Mouse (Mus musculus): ENCODE data around the gene B4galnt4. TPM values are rescaled to one million over a fixed set of nuclear protein-coding genes. Genes with fewer than 3 reads are reported as not detected.

The B4galnt4 gene
- polyA plus RNA-seq, 1 experiment from 2014 or later = 45.3 TPM

DNA sequence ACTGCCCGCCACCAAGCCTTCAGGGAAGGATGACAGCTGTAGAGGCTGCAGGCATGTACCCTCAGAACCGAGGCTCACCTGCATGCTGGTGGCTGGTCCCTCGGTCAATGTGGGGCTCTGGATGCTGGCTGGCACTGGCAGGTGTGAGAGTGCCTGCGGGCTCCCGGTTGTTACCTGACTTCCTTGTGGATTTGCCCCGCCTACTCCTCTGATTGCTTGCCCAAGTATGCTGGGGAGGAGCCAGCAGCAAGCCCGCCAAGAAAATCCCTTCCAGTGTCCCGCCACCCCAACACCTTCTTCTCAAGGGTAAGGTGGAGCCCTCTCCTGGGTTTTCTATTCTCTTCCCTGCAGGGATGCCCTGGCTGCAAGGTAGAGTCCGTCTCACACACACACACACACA is 56.7 kb downstream of the B4galnt4 start, which contains the start of gene Ano9:
TSS of gene Ano9 (minus strand) at position 171 of the 400 bp plus-strand sequence.
- 15% methylated on average over 9 of the region's 9 CpGs for WGBS
- Histone ChIP-seq H3K4me2 (replicated peaks) (no peak within 1 kb of the TSS), H3K9ac (replicated peaks) (no peak within 1 kb of the TSS), H3K4me3 (no peak within 1 kb of the TSS), H3K36me3 (no peaks in the 10 kb centered on the region), H3K27ac (replicated peaks) (no peak within 1 kb of the TSS), H3K9me3 (no peaks in the 10 kb centered on the region), H3K27me3 (peaks cover 21% of the 10 kb centered on the region), H3K4me1 (no peaks in the 10 kb centered on the region)
- ATAC-seq (ENCODE audit: low FRiP score, low read depth) = no peak

DNA sequence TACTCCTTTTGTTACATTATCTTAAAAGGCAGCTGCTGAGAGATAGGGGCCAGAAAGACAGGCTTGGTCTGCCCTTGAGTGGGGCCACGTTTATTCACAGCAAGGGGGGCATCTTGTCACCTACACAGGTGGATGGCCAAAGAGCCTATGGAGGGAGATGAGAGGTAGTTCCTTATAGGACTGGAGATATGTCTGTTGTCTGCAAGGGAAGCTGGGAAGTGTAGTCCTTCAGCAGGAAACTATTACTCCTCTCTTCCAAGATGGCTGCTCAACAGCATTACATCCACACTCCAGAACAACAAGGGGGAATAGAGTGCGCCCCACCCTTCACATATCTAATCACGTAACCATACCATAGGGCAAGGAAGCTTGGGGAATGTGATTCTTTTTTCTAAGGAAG is 58.6 kb downstream of the B4galnt4 start:
- Histone ChIP-seq H3K4me1 (peaks cover 4% of the 10 kb centered on the region; the same call in 1 of the 2 replicates), H3K4me3 (no peak overlapping the region), H3K9ac (replicated peaks) (no peak overlapping the region), H3K27ac (replicated peaks) (no peak overlapping the region), H3K27me3 (peaks cover 21% of the 10 kb centered on the region), H3K4me2 (replicated peaks) (no peak overlapping the region), H3K36me3 (no peaks in the 10 kb centered on the region), H3K9me3 (no peaks in the 10 kb centered on the region)
- 75% methylated on average over 3 of the region's 3 CpGs for WGBS
- ATAC-seq (ENCODE audit: low FRiP score, low read depth) = no peak

DNA sequence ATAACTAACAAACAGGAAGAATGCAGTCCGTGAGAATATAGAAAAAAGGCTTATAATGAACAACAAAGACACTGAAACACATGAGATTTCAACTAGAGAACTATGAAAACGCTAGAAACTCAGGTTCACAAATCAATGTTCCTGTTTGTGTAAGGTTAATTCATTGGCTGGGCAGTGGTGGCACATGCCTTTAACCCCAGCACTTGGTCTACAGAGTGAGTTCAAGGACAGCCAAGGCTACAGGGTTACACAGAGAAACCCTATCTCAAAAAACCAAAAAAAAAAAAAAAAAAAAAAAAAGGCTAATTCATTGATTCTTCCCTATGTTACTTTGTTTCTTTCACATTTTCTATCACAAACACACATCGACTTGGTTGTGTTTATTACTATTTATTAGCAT is 59.7 kb downstream of the B4galnt4 start:
- peaks cover 4% of the 10 kb centered on the region; the same call in 1 of the 2 replicates for H3K4me1 ChIP-seq
- no peak overlapping the region for H3K27ac ChIP-seq (replicated peaks)
- H3K4me3 ChIP-seq = no peak overlapping the region
- no peak overlapping the region for H3K9ac ChIP-seq (replicated peaks)
- ATAC-seq (ENCODE audit: low FRiP score, low read depth) = no peak
- 83% methylated on average over 3 of the region's 3 CpGs for WGBS
- no peaks in the 10 kb centered on the region for H3K9me3 ChIP-seq
- peaks cover 20% of the 10 kb centered on the region for H3K27me3 ChIP-seq
- H3K4me2 ChIP-seq (replicated peaks) = no peak overlapping the region
- no peaks in the 10 kb centered on the region for H3K36me3 ChIP-seq

DNA sequence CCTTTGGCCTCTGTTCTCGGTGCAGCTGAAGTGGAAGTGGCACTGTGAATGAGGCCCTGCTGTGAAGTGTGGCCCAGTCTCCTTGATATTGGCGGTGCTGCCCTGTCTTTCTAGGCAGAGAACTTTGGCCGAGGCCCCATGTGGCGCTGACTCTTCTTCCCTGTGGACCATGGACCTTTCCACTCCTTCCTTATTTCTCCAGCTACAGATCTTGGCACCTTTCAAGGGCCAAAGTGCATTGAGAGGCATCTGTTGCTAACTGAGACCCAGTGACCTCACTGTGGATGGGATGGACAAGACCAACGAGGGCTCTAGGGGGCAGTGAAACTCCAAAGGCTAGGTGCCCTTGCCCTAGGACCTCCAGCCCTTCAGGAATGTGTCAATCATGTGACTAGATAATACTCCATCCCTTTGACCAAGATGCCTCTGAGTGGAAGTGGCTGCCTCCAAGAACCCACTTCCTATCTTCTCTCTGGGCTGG is 60.2 kb downstream of the B4galnt4 start:
- Histone ChIP-seq H3K27ac (replicated peaks) (no peak overlapping the region), H3K9me3 (no peaks in the 10 kb centered on the region), H3K27me3 (peaks cover 16% of the 10 kb centered on the region), H3K4me3 (no peak overlapping the region), H3K36me3 (no peaks in the 10 kb centered on the region), H3K4me2 (replicated peaks) (no peak overlapping the region), H3K4me1 (peaks cover 4% of the 10 kb centered on the region; the same call in 1 of the 2 replicates), H3K9ac (replicated peaks) (no peak overlapping the region)
- no peak for ATAC-seq (ENCODE audit: low FRiP score, low read depth)
- WGBS = 77% methylated on average over 5 of the region's 5 CpGs

Other genes with a start within 250 kb of the B4galnt4 start
- gene Zfp941, start 238.9 kb upstream of the B4galnt4 start, polyA plus RNA-seq (2016; fragmentation: Nextera tagmentation; extraction: Ambion mirVana) = 8.5 and 10.1 TPM in 2 replicates
- 0.29 TPM in 1 of 2 replicates, not detected in the other for gene Urah, start 226.1 kb upstream of the B4galnt4 start, polyA plus RNA-seq (2016; fragmentation: Nextera tagmentation; extraction: Ambion mirVana)
- not detected in 2 replicates for gene Scgb1c1, start 215.6 kb upstream of the B4galnt4 start, polyA plus RNA-seq (2016; fragmentation: Nextera tagmentation; extraction: Ambion mirVana)
- not detected in 2 replicates for gene Odf3, start 213.3 kb upstream of the B4galnt4 start, polyA plus RNA-seq (2016; fragmentation: Nextera tagmentation; extraction: Ambion mirVana)
- gene Gm45785, start 204.8 kb upstream of the B4galnt4 start, polyA plus RNA-seq (2016; fragmentation: Nextera tagmentation; extraction: Ambion mirVana) = 0.20 TPM in 1 of 2 replicates, not detected in the other
- 69.2 and 78.3 TPM in 2 replicates for gene Ric8a, start 204.1 kb upstream of the B4galnt4 start, polyA plus RNA-seq (2016; fragmentation: Nextera tagmentation; extraction: Ambion mirVana)
- gene Bet1l, start 203.5 kb upstream of the B4galnt4 start, polyA plus RNA-seq (2016; fragmentation: Nextera tagmentation; extraction: Ambion mirVana) = 30.9 and 33.2 TPM in 2 replicates
- 279 and 300 TPM in 2 replicates for gene Psmd13, start 179.1 kb upstream of the B4galnt4 start, polyA plus RNA-seq (2016; fragmentation: Nextera tagmentation; extraction: Ambion mirVana)
- gene Sirt3, start 178.8 kb upstream of the B4galnt4 start, polyA plus RNA-seq (2016; fragmentation: Nextera tagmentation; extraction: Ambion mirVana) = 27.4 and 28.9 TPM in 2 replicates
- gene Cox8b, start 160.7 kb upstream of the B4galnt4 start, polyA plus RNA-seq (2016; fragmentation: Nextera tagmentation; extraction: Ambion mirVana) = not detected in 2 replicates
- gene Nlrp6, start 140.2 kb upstream of the B4galnt4 start, polyA plus RNA-seq (2016; fragmentation: Nextera tagmentation; extraction: Ambion mirVana) = 0.08 and 0.18 TPM in 2 replicates
- gene Pgghg, start 119.7 kb upstream of the B4galnt4 start, polyA plus RNA-seq (2016; fragmentation: Nextera tagmentation; extraction: Ambion mirVana) = 13.1 and 14.9 TPM in 2 replicates
- gene Ifitm5, start 110.8 kb upstream of the B4galnt4 start, polyA plus RNA-seq (2016; fragmentation: Nextera tagmentation; extraction: Ambion mirVana) = 0.93 and 0.94 TPM in 2 replicates
- not detected in 2 replicates for gene Gm45717, start 105.2 kb upstream of the B4galnt4 start, polyA plus RNA-seq (2016; fragmentation: Nextera tagmentation; extraction: Ambion mirVana)
- 175 and 198 TPM in 2 replicates for gene Ifitm2, start 105.1 kb upstream of the B4galnt4 start, polyA plus RNA-seq (2016; fragmentation: Nextera tagmentation; extraction: Ambion mirVana)
- gene Ifitm1, start 93.9 kb upstream of the B4galnt4 start, polyA plus RNA-seq (2016; fragmentation: Nextera tagmentation; extraction: Ambion mirVana) = 7.8 and 10.3 TPM in 2 replicates
- gene Ifitm3, start 50.3 kb upstream of the B4galnt4 start, polyA plus RNA-seq (2016; fragmentation: Nextera tagmentation; extraction: Ambion mirVana) = 16.2 and 17.9 TPM in 2 replicates
- gene Ifitm6, start 43.2 kb upstream of the B4galnt4 start, polyA plus RNA-seq (2016; fragmentation: Nextera tagmentation; extraction: Ambion mirVana) = 0.29 TPM in 1 of 2 replicates, not detected in the other
- gene Gm17387, start 32.0 kb upstream of the B4galnt4 start, polyA plus RNA-seq (2016; fragmentation: Nextera tagmentation; extraction: Ambion mirVana) = not detected in 2 replicates
- 1.6 and 1.8 TPM in 2 replicates for gene Pkp3, start 17.1 kb downstream of the B4galnt4 start, polyA plus RNA-seq (2016; fragmentation: Nextera tagmentation; extraction: Ambion mirVana)
- 1.6 and 1.7 TPM in 2 replicates for gene Sigirr, start 39.5 kb downstream of the B4galnt4 start, polyA plus RNA-seq (2016; fragmentation: Nextera tagmentation; extraction: Ambion mirVana)
- gene Ano9, start 56.7 kb downstream of the B4galnt4 start, polyA plus RNA-seq (2016; fragmentation: Nextera tagmentation; extraction: Ambion mirVana) = not detected in 2 replicates
- 67.5 and 76.6 TPM in 2 replicates for gene Ptdss2, start 61.3 kb downstream of the B4galnt4 start, polyA plus RNA-seq (2016; fragmentation: Nextera tagmentation; extraction: Ambion mirVana)
- gene Rnh1, start 111.8 kb downstream of the B4galnt4 start, polyA plus RNA-seq (2016; fragmentation: Nextera tagmentation; extraction: Ambion mirVana) = 47.4 and 54.9 TPM in 2 replicates
- 93.4 and 96.4 TPM in 2 replicates for gene Hras, start 132.9 kb downstream of the B4galnt4 start, polyA plus RNA-seq (2016; fragmentation: Nextera tagmentation; extraction: Ambion mirVana)
- 13.1 and 14.4 TPM in 2 replicates for gene Lrrc56, start 133.1 kb downstream of the B4galnt4 start, polyA plus RNA-seq (2016; fragmentation: Nextera tagmentation; extraction: Ambion mirVana)
- gene Lmntd2, start 153.0 kb downstream of the B4galnt4 start, polyA plus RNA-seq (2016; fragmentation: Nextera tagmentation; extraction: Ambion mirVana) = 3.7 and 3.8 TPM in 2 replicates
- 40.1 and 40.6 TPM in 2 replicates for gene Rassf7, start 154.8 kb downstream of the B4galnt4 start, polyA plus RNA-seq (2016; fragmentation: Nextera tagmentation; extraction: Ambion mirVana)
- gene Phrf1, start 167.7 kb downstream of the B4galnt4 start, polyA plus RNA-seq (2016; fragmentation: Nextera tagmentation; extraction: Ambion mirVana) = 107 and 112 TPM in 2 replicates
- gene Irf7, start 205.4 kb downstream of the B4galnt4 start, polyA plus RNA-seq (2016; fragmentation: Nextera tagmentation; extraction: Ambion mirVana) = 0.81 and 0.84 TPM in 2 replicates
- gene Cdhr5, start 215.7 kb downstream of the B4galnt4 start, polyA plus RNA-seq (2016; fragmentation: Nextera tagmentation; extraction: Ambion mirVana) = not detected in 2 replicates
- gene Sct, start 218.0 kb downstream of the B4galnt4 start, polyA plus RNA-seq (2016; fragmentation: Nextera tagmentation; extraction: Ambion mirVana) = 0.64 and 1.3 TPM in 2 replicates
- gene Drd4, start 230.9 kb downstream of the B4galnt4 start, polyA plus RNA-seq (2016; fragmentation: Nextera tagmentation; extraction: Ambion mirVana) = 0.39 and 0.68 TPM in 2 replicates